Mouse (Mus musculus) heart, embryonic 10.5 days (tissue): ENCODE measurements around the gene Olfr578. TPM values are rescaled to one million over a fixed set of nuclear protein-coding genes. Genes with fewer than 3 reads are reported as not detected.

Experiments
- DNase-seq: peaks from one replicate; pipeline ENCODE4 v3.0.0-alpha.2; 2017; ENCODE audit warnings: low spot score
- H3K27ac ChIP-seq: fragments of 300-500 bp; sonication (generic); 2 replicates; pipeline ENCODE4 v1.5.1; 2016; ENCODE audit warnings: mild to moderate bottlenecking
- H3K27me3 ChIP-seq: fragments of 300-500 bp; sonication (generic); 2 replicates; pipeline ENCODE4 v1.6.1; 2016; ENCODE audit warnings: mild to moderate bottlenecking; ENCODE audit not compliant: poor library complexity, insufficient read depth, severe bottlenecking
- H3K36me3 ChIP-seq: fragments of 300-500 bp; sonication (generic); 2 replicates; pipeline ENCODE4 v1.6.1; 2016; ENCODE audit warnings: mild to moderate bottlenecking, moderate library complexity
- H3K4me1 ChIP-seq: fragments of 300-500 bp; sonication (generic); 2 replicates; pipeline ENCODE4 v1.6.1; 2016; ENCODE audit warnings: mild to moderate bottlenecking
- H3K4me3 ChIP-seq: fragments of 300-500 bp; sonication (generic); 2 replicates; pipeline ENCODE4 v1.5.1; 2016; ENCODE audit warnings: mild to moderate bottlenecking, moderate library complexity
- H3K9me3 ChIP-seq: fragments of 300-500 bp; sonication (generic); 2 replicates; pipeline ENCODE4 v1.6.1; 2016; ENCODE audit warnings: mild to moderate bottlenecking, moderate library complexity
- WGBS: fragments of 180-500 bp; shearing (Covaris S2); methylation state at CpG from one replicate; pipeline ENCODE4 v1.1.7; 2016; 5-methylcytosine and 5-hydroxymethylcytosine counted together
- polyA plus RNA-seq: library from polyadenylated mRNA; unstranded; fragments of >200 nt; fragmentation: Nextera tagmentation; extraction: Ambion mirVana; gene quantifications from 2 replicates; pipeline ENCODE4 v1.2.1, GENCODE M21; 2016

Gene Olfr578
- not detected in 2 replicates for polyA plus RNA-seq

DNA sequence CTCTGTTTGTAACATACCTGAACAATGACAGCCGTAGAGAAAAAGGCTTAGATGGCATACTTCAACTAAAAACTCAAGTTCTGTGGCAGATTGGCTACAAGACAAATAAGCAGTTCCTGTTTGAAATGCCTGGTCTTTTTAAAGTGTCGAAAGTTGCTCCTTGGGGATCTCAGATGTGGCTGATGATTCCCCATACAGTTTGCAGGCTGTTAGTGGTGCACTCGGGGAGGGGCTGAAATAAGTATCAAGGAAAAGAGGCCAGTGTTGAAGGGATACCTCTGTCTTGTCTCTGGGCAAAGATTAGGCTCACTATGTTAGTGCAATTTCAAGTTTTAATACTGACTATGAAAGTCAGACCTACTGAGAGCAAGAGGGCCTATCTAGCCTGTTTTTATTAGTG lies at the start of gene Olfr578:
Olfr578 (minus strand) TSS at position 101 of the 400 bp plus-strand sequence.
- Histone ChIP-seq H3K4me1 (no peaks in the 10 kb centered on the region), H3K4me3 (no peak within 1 kb of the TSS), H3K27me3 (no peaks in the 10 kb centered on the region), H3K9me3 (no peaks in the 10 kb centered on the region), H3K27ac (no peak within 1 kb of the TSS), H3K36me3 (no peaks in the 10 kb centered on the region)
- no peak for DNase-seq
- WGBS, result 62% methylated on average over 3 of the region's 3 CpGs

DNA sequence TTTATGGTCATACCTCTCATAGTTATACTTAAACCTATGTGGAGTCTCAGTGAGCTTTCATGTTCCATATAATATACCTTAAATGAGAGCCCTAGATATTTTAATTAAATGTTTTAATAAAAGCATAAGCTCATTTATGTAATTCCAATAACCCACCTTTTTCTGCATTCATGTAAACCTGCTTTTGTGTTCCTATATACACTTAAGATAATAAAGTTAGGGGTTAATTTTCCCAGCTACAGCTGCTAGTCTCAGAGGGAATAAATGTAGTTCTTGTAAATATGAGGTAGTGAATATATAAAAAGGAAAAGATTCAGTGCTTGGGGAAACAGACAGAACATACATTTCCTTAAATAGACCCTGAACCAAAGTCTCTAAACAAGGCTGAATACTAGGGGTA lies 48.6 kb upstream of the Olfr578 start, which contains the start of gene Olfr582:
Olfr582 (plus strand) TSS at position 301 of the 400 bp plus-strand sequence.
- Histone ChIP-seq H3K27ac (no peak within 1 kb of the TSS), H3K9me3 (no peaks in the 10 kb centered on the region), H3K4me3 (no peak within 1 kb of the TSS), H3K27me3 (no peaks in the 10 kb centered on the region), H3K36me3 (no peaks in the 10 kb centered on the region), H3K4me1 (no peaks in the 10 kb centered on the region)
- DNase-seq, result no peak

DNA sequence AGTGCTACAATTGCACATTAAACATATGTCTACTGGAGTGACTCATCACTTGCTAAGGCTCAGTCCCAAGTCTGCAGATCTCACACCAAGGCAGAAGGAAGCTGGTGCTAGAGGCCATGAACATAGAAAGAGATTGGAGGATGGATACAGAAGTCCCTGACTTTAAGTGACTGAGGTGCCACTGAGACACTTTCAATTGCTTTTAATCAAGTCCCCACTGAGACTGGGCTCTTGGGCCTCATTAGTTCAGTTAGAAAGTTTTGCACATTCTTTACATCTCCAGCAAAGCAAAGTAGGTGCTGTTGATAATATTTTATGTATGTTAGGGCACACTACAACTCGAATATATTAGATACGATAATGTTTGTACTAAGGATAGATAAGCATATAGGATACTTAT lies 13.3 kb downstream of the Olfr578 start, which contains the start of gene Olfr577:
Olfr577 (minus strand) TSS at position 101 of the 400 bp plus-strand sequence.
- 81% methylated on average over 2 of the region's 2 CpGs for WGBS
- Histone ChIP-seq H3K9me3 (no peaks in the 10 kb centered on the region), H3K4me3 (no peak within 1 kb of the TSS), H3K4me1 (no peaks in the 10 kb centered on the region), H3K27ac (no peak within 1 kb of the TSS), H3K36me3 (no peaks in the 10 kb centered on the region), H3K27me3 (no peaks in the 10 kb centered on the region)
- DNase-seq, result no peak

DNA sequence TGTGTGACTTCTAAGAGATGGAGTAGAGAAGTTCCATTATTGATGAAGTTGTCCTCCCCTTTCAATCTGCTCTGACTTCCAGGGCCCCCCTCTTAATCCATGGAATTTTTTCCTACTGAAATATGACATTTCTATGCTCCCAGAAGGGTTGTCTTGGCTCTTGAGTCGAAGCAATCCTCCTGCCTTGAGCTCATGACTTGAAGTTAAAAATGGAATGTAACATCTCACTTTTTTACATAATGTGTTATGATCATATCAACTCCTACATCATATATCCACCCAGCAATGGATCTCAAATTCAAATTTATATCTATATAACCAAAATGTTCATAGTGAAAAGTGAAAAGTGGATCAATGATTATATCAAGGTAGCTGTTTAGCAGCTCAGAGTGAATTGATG lies 14.7 kb downstream of the Olfr578 start:
- H3K27ac ChIP-seq, result no peak overlapping the region
- H3K4me1 ChIP-seq, result no peaks in the 10 kb centered on the region
- H3K9me3 ChIP-seq, result no peaks in the 10 kb centered on the region
- no peaks in the 10 kb centered on the region for H3K36me3 ChIP-seq
- H3K4me3 ChIP-seq, result no peak overlapping the region
- H3K27me3 ChIP-seq, result no peaks in the 10 kb centered on the region
- no peak for DNase-seq
- WGBS, result 64% methylated on average over 1 of the region's 1 CpGs

DNA sequence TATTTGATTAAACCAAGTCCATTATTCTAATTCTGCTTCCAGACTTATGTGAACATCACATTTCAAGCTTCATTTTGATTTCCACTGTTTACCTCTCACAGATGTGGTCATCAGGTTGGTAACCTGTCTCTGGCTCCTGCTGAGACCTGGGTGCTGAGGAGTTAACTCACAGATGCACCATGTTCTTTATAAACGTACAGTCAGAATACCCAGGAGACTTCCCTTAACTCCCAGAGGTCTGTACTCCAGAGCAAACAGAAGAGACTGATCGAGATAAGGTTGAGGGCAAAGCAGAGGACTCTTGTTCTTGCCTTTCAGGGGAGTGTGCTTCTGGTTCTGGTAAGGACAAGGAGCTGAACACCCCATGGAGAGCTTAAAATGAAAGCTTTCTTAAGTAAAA lies 26.8 kb downstream of the Olfr578 start, which contains the start of gene Olfr576:
Olfr576 (plus strand) TSS at position 301 of the 400 bp plus-strand sequence.
- no peaks in the 10 kb centered on the region for H3K4me1 ChIP-seq
- DNase-seq, result no peak
- no peak within 1 kb of the TSS for H3K4me3 ChIP-seq
- no peaks in the 10 kb centered on the region for H3K27me3 ChIP-seq
- no peak within 1 kb of the TSS for H3K27ac ChIP-seq
- 14% methylated on average over 2 of the region's 2 CpGs for WGBS
- no peaks in the 10 kb centered on the region for H3K36me3 ChIP-seq
- no peaks in the 10 kb centered on the region for H3K9me3 ChIP-seq

DNA sequence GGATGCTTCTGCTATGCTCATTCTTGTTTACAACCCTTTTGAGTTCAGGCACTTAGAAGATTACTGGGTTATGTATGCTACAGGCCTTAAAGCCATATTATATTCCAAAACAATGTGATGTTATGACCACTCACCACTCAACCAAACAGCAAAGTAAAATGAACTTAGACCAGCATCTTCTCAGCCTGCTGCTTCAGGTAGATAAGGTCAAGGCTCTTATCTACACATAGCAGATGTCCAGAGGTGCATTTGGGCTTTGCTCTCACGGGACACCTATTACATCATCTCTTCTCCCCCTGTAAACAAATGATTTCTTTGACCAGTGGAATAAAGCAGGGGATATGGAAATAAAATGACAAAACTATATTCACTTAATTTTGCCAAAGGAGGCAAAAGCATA lies 30.5 kb downstream of the Olfr578 start, which contains the start of gene Olfr575:
Olfr575 (minus strand) TSS at position 183 of the 400 bp plus-strand sequence.
- H3K4me3 ChIP-seq, result no peak within 1 kb of the TSS
- WGBS, result 48% methylated on average over 1 of the region's 1 CpGs
- H3K27ac ChIP-seq, result no peak within 1 kb of the TSS
- no peaks in the 10 kb centered on the region for H3K27me3 ChIP-seq
- DNase-seq, result peak; percentile 79
- H3K36me3 ChIP-seq, result no peaks in the 10 kb centered on the region
- H3K4me1 ChIP-seq, result no peaks in the 10 kb centered on the region
- no peaks in the 10 kb centered on the region for H3K9me3 ChIP-seq

DNA sequence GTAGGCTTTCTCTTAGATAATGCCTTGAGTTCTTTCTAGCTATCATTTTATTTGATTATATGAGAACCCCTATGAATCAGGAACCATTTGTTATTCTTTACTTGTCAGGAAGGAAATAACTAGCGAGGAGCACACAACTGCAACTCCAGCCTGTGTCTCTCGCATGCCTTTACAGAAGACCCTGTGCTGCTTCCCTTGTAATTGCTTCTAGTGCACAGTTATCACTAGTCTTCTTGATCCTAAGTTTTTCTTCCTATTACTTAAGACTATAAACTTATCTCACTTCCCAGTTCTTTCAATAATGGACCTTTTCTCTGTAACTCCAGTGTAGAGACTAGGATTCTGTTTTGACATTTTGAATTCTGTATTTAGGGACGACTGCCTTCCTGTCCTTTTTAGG lies 31.0 kb downstream of the Olfr578 start:
- DNase-seq, result no peak

DNA sequence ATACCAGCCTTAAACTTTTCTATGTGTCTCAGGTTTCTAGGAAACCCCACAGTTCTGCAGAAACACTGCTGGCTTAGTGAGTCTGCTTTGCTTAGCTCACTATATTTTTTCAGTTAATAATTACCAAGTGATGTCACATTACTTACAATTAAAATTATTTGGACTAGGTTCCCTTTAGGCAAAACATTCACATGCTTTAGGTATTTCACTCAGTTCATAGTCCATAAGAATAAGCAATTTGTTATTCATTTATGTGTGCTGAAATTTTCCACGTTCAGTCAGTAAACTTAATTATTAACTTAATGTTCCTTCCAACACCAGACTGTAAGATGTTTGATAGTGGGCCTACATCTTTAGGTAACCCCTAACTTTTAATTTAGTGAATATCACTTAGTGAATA lies 38.4 kb downstream of the Olfr578 start:
- DNase-seq, result no peak
- H3K9me3 ChIP-seq, result no peaks in the 10 kb centered on the region
- no peaks in the 10 kb centered on the region for H3K27me3 ChIP-seq
- no peaks in the 10 kb centered on the region for H3K36me3 ChIP-seq
- WGBS, result 78% methylated on average over 1 of the region's 1 CpGs
- no peak overlapping the region for H3K27ac ChIP-seq
- H3K4me1 ChIP-seq, result no peaks in the 10 kb centered on the region
- no peak overlapping the region for H3K4me3 ChIP-seq

More for the DNA sequence above, 31.0 kb downstream of the Olfr578 start:
- 57% methylated on average over 3 of the region's 3 CpGs for WGBS
- H3K4me3 ChIP-seq, result no peak overlapping the region
- no peaks in the 10 kb centered on the region for H3K4me1 ChIP-seq
- H3K36me3 ChIP-seq, result no peaks in the 10 kb centered on the region
- no peaks in the 10 kb centered on the region for H3K9me3 ChIP-seq
- no peaks in the 10 kb centered on the region for H3K27me3 ChIP-seq
- no peak overlapping the region for H3K27ac ChIP-seq

DNA sequence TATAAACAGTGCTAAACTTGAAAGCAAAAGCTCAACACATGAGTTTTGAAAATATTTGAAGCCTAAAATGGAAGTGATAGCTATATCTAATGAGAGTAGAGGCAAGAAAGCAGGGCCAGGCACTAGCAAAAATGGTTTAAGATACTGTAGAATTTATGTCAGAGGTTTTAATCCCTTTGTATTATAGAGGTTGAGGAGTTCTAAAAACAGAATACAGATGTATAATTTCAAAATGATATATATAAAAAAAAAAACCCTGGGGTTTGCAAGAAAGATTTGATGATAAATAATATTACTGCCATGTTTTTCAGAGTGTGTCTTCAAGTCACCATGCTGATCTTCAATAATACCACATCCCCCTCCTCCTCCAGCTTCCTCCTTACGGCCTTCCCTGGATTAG lies 41.0 kb downstream of the Olfr578 start, which contains the start of gene Olfr574:
Olfr574 (plus strand) TSS at position 301 of the 400 bp plus-strand sequence.
- 88% methylated on average over 1 of the region's 1 CpGs for WGBS
- Histone ChIP-seq H3K4me3 (no peak within 1 kb of the TSS), H3K27ac (no peak within 1 kb of the TSS), H3K27me3 (no peaks in the 10 kb centered on the region), H3K4me1 (no peaks in the 10 kb centered on the region), H3K36me3 (no peaks in the 10 kb centered on the region), H3K9me3 (no peaks in the 10 kb centered on the region)
- no peak for DNase-seq

DNA sequence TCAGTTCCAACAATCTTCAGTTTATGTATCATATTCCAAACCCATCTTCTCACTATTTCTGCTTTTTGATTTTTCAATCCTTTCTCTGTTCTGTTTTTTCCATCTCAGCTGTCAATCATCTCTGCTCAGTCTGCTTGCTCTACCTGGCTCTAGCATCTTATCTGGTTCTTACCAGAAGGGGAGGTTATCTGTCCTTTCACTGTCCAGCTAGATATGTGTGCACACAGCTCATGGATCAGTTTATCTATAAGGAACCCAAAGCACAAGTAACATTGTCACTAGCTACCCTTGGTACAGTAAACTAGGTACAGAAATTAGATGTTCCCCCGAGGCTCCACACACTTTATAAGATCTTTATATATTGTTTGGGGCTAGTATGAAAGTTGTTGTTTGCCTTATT lies 45.7 kb downstream of the Olfr578 start:
- no peaks in the 10 kb centered on the region for H3K36me3 ChIP-seq
- H3K4me3 ChIP-seq, result no peak overlapping the region
- no peak overlapping the region for H3K27ac ChIP-seq
- no peaks in the 10 kb centered on the region for H3K4me1 ChIP-seq
- H3K9me3 ChIP-seq, result no peaks in the 10 kb centered on the region
- 75% methylated on average over 1 of the region's 1 CpGs for WGBS
- H3K27me3 ChIP-seq, result no peaks in the 10 kb centered on the region
- no peak for DNase-seq

DNA sequence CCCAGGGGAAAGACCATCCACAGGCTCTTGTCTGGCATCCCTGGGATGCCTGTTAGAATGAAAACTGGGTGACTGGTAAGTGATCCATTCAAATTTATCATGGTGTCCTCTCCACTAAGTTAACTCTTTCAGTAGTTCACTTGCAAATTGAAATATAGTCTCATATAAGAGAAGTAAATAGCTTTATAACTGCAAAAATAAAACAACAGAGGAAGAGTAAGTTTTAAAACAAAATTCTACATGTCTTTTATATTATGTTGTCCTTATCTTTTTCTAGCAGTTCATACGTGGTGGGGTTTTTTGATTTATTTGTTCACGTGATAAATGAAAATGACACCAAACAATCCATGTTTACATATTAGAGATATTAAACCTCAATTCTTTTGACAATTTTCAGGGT lies 46.6 kb downstream of the Olfr578 start, which contains the start of gene Olfr573-ps1:
Olfr573-ps1 (minus strand) TSS at position 101 of the 400 bp plus-strand sequence.
- Histone ChIP-seq H3K4me3 (no peak within 1 kb of the TSS), H3K4me1 (no peaks in the 10 kb centered on the region), H3K36me3 (no peaks in the 10 kb centered on the region), H3K27ac (no peak within 1 kb of the TSS), H3K27me3 (no peaks in the 10 kb centered on the region), H3K9me3 (no peaks in the 10 kb centered on the region)
- 88% methylated on average over 2 of the region's 2 CpGs for WGBS
- DNase-seq, result no peak
